Mouse (Mus musculus) stomach, embryonic 16.5 days (tissue): ENCODE measurements around the gene Csnk1g2. TPM values are rescaled to one million over a fixed set of nuclear protein-coding genes. Genes with fewer than 3 reads are reported as not detected.
A peak's percentile ranks its signal among the peaks of the same experiment; 100 is the strongest.
"Not testable (repeated sequence)": the region's sequence is repeated elsewhere in the genome, so short reads cannot be mapped to it uniquely, and the experiment has no call there.

Experiments
- ATAC-seq: fragments of 200-750 bp; cut with Nextera tagmentation; 2 replicates; pipeline ENCODE4 v1.8.0; 2017; ENCODE audit warnings: moderate number of reproducible peaks, moderate TSS enrichment; ENCODE audit not compliant: insufficient read depth, low FRiP score
- H3K27ac ChIP-seq: fragments of 300-500 bp; sonication (generic); 2 replicates; pipeline ENCODE4 v1.5.1; 2014; ENCODE audit warnings: low read length
- H3K27me3 ChIP-seq: fragments of 300-500 bp; sonication (generic); 2 replicates; pipeline ENCODE4 v1.6.1; 2014; ENCODE audit warnings: low read length, control low read depth, mixed read lengths; ENCODE audit not compliant: control insufficient read depth, insufficient read depth
- H3K36me3 ChIP-seq: fragments of 300-500 bp; sonication (generic); 2 replicates; pipeline ENCODE4 v1.6.1; 2014; ENCODE audit warnings: low read length; ENCODE audit not compliant: control insufficient read depth, insufficient read depth
- H3K4me1 ChIP-seq: fragments of 300-500 bp; sonication (generic); 2 replicates; pipeline ENCODE4 v1.6.1; 2014; ENCODE audit warnings: low read length, control low read depth, mixed read lengths; ENCODE audit not compliant: control insufficient read depth, insufficient read depth
- H3K4me2 ChIP-seq: fragments of 300-500 bp; sonication (generic); 2 replicates; pipeline ENCODE4 v1.6.1; 2014; ENCODE audit warnings: low read depth, low read length, mixed read lengths
- H3K4me3 ChIP-seq: fragments of 300-500 bp; sonication (generic); replicated peaks from 2 replicates; pipeline ENCODE4 v1.5.1; 2014; ENCODE audit warnings: mild to moderate bottlenecking, low read length
- H3K9ac ChIP-seq: fragments of 300-500 bp; sonication (generic); 2 replicates; pipeline ENCODE4 v1.6.1; 2014; ENCODE audit warnings: low read length
- H3K9me3 ChIP-seq: fragments of 300-500 bp; sonication (generic); replicated peaks from 2 replicates; pipeline ENCODE4 v1.6.1; 2016; ENCODE audit warnings: low read length, control low read depth; ENCODE audit not compliant: control insufficient read depth
- WGBS: fragments of 180-500 bp; shearing (Covaris S2); extraction: QIAGEN DNeasy Blood & Tissue Kit; methylation state at CpG from one replicate; pipeline ENCODE4 v1.1.7; 2014; 5-methylcytosine and 5-hydroxymethylcytosine counted together
- polyA plus RNA-seq: library from polyadenylated mRNA; unstranded; fragments of >200 nt; fragmentation: Nextera tagmentation; extraction: Ambion mirVana; gene quantifications from 2 replicates; pipeline ENCODE4 v1.2.1, GENCODE M21; 2015

Gene Csnk1g2
- polyA plus RNA-seq, 1 experiment from 2014 or later = 18.1 TPM

GRCm38 (mm10) chr10:80596318-80596717 is 26.3 kb upstream of the Csnk1g2 start:
- no peak overlapping the region for H3K9ac ChIP-seq
- no peak overlapping the region for H3K4me3 ChIP-seq
- H3K4me1 ChIP-seq = 0 out of 2 replicates have a peak, but pooled peaks cover 2% of the 10 kb centered on the region
- ATAC-seq = no peak
- H3K36me3 ChIP-seq = no peaks in the 10 kb centered on the region
- H3K4me2 ChIP-seq = no peak overlapping the region
- no peaks in the 10 kb centered on the region for H3K27me3 ChIP-seq
- H3K9me3 ChIP-seq = no peaks in the 10 kb centered on the region
- peak overlapping the region; percentile 18 for H3K27ac ChIP-seq
- WGBS = 30% methylated on average over 4 of the region's 4 CpGs

- under 1% methylated on average over 54 of the region's 54 CpGs for WGBS
- H3K9me3 ChIP-seq = no peaks in the 10 kb centered on the region
These were observed 19.8 kb upstream of the Csnk1g2 start, which contains the start of the genes Scamp4 and Adat3 for GRCm38 (mm10) chr10:80602698-80603325. Gene Scamp4 (plus strand): TSS chr10:80602872. Gene Adat3 (plus strand): TSS chr10:80602880.

GRCm38 (mm10) chr10:80603364-80603763 is 19.3 kb upstream of the Csnk1g2 start:
- no peak for ATAC-seq
- H3K27ac ChIP-seq = peak overlapping the region; percentile 89
- peak overlapping the region; percentile 84 for H3K9ac ChIP-seq
- H3K4me3 ChIP-seq = peak overlapping the region; percentile 79
- 25% methylated on average over 7 of the region's 7 CpGs for WGBS
- peaks cover 14% of the 10 kb centered on the region for H3K36me3 ChIP-seq
- H3K4me2 ChIP-seq = peak overlapping the region; percentile 89
- no peaks in the 10 kb centered on the region for H3K27me3 ChIP-seq
- H3K4me1 ChIP-seq = peaks cover 19% of the 10 kb centered on the region
- no peaks in the 10 kb centered on the region for H3K9me3 ChIP-seq

More at GRCm38 (mm10) chr10:80602698-80603325, 19.8 kb upstream of the Csnk1g2 start, which contains the start of the genes Scamp4 and Adat3:
- Histone ChIP-seq H3K9ac (peak within 1 kb of the TSS; percentile 84), H3K27ac (peak within 1 kb of the TSS; percentile 89), H3K36me3 (peaks cover 9% of the 10 kb centered on the region), H3K4me1 (peaks cover 19% of the 10 kb centered on the region), H3K4me3 (peak within 1 kb of the TSS; percentile 79), H3K27me3 (no peaks in the 10 kb centered on the region), H3K4me2 (peak within 1 kb of the TSS; percentile 89)
- peak; percentile 95 for ATAC-seq

GRCm38 (mm10) chr10:80604001-80604509 is 18.6 kb upstream of the Csnk1g2 start:
- 83% methylated on average over 7 of the region's 7 CpGs for WGBS

GRCm38 (mm10) chr10:80604988-80605387 is 17.6 kb upstream of the Csnk1g2 start:
- no peaks in the 10 kb centered on the region for H3K27me3 ChIP-seq
- peaks cover 24% of the 10 kb centered on the region for H3K36me3 ChIP-seq
- H3K4me2 ChIP-seq = no peak overlapping the region
- peaks cover 19% of the 10 kb centered on the region for H3K4me1 ChIP-seq
- WGBS = 92% methylated on average over 2 of the region's 2 CpGs
- H3K9me3 ChIP-seq = no peaks in the 10 kb centered on the region
- no peak overlapping the region for H3K9ac ChIP-seq
- H3K4me3 ChIP-seq = no peak overlapping the region
- ATAC-seq = no peak
- no peak overlapping the region for H3K27ac ChIP-seq

More at GRCm38 (mm10) chr10:80604001-80604509, 18.6 kb upstream of the Csnk1g2 start:
- H3K27ac ChIP-seq = peak overlapping the region; percentile 89; the same call in 1 of the 2 replicates
- peaks cover 19% of the 10 kb centered on the region for H3K4me1 ChIP-seq
- H3K4me3 ChIP-seq = peak overlapping the region; percentile 79
- H3K27me3 ChIP-seq = no peaks in the 10 kb centered on the region
- peak overlapping the region; percentile 84 for H3K9ac ChIP-seq
- H3K4me2 ChIP-seq = peak overlapping the region; percentile 89
- H3K36me3 ChIP-seq = peaks cover 21% of the 10 kb centered on the region
- ATAC-seq = no peak
- no peaks in the 10 kb centered on the region for H3K9me3 ChIP-seq

- H3K9ac ChIP-seq, H3K27me3 ChIP-seq, H3K4me2 ChIP-seq, ATAC-seq, H3K9me3 ChIP-seq, H3K27ac ChIP-seq, H3K4me3 ChIP-seq: not testable (repeated sequence)
- peaks cover 19% of the 10 kb centered on the region for H3K4me1 ChIP-seq
- peaks cover 24% of the 10 kb centered on the region for H3K36me3 ChIP-seq
- 84% methylated on average over 4 of the region's 4 CpGs for WGBS
These were observed 16.9 kb upstream of the Csnk1g2 start, which contains the start of gene Gm49322 for GRCm38 (mm10) chr10:80605721-80606120. Gene Gm49322 (plus strand): TSS chr10:80606021.

- peak; percentile 32; the same call in 1 of the 2 replicates for ATAC-seq
- Histone ChIP-seq H3K27ac (no peak overlapping the region), H3K9ac (no peak overlapping the region), H3K4me2 (no peak overlapping the region), H3K4me3 (no peak overlapping the region), H3K27me3 (no peaks in the 10 kb centered on the region), H3K9me3 (no peaks in the 10 kb centered on the region), H3K36me3 (peaks cover 24% of the 10 kb centered on the region), H3K4me1 (peaks cover 19% of the 10 kb centered on the region)
- 79% methylated on average over 23 of the region's 23 CpGs for WGBS
These were observed 16.3 kb upstream of the Csnk1g2 start for GRCm38 (mm10) chr10:80606306-80606705.

GRCm38 (mm10) chr10:80606737-80607350 is 15.8 kb upstream of the Csnk1g2 start:
- no peak for ATAC-seq
- Histone ChIP-seq H3K9ac (no peak overlapping the region), H3K4me2 (no peak overlapping the region)

GRCm38 (mm10) chr10:80608435-80608834 is 14.2 kb upstream of the Csnk1g2 start:
- H3K4me2 ChIP-seq = no peak overlapping the region
- no peak overlapping the region for H3K27ac ChIP-seq
- H3K9ac ChIP-seq = no peak overlapping the region
- H3K9me3 ChIP-seq = no peaks in the 10 kb centered on the region
- H3K4me1 ChIP-seq = peaks cover 13% of the 10 kb centered on the region
- H3K27me3 ChIP-seq = no peaks in the 10 kb centered on the region
- H3K4me3 ChIP-seq = no peak overlapping the region
- H3K36me3 ChIP-seq = peaks cover 24% of the 10 kb centered on the region
- ATAC-seq = no peak
- WGBS = 80% methylated on average over 3 of the region's 3 CpGs

More at GRCm38 (mm10) chr10:80606737-80607350, 15.8 kb upstream of the Csnk1g2 start:
- Histone ChIP-seq H3K4me3 (no peak overlapping the region), H3K9me3 (no peaks in the 10 kb centered on the region), H3K27me3 (no peaks in the 10 kb centered on the region), H3K36me3 (peaks cover 24% of the 10 kb centered on the region), H3K4me1 (peaks cover 19% of the 10 kb centered on the region), H3K27ac (no peak overlapping the region)
- WGBS = 94% methylated on average over 34 of the region's 34 CpGs
